Mouse (Mus musculus) lung, embryonic 16.5 days (tissue): ENCODE measurements at regions not wholly inside any gene's neighbourhood (a gene's known extent, or its start where the extent isn't known, plus 50 kb on each side); places are given as distances from the start of the nearest gene placed in this dataset.

Experiments used
- ATAC-seq: fragments of 200-750 bp; cut with Nextera tagmentation; 2 replicates; pipeline ENCODE4 v1.8.0; 2017; ENCODE audit warnings: low read depth, mild to moderate bottlenecking, moderate library complexity
- H3K27ac ChIP-seq: fragments of 300-500 bp; sonication (generic); 2 replicates; pipeline ENCODE4 v1.5.1; 2014; ENCODE audit warnings: mild to moderate bottlenecking, control low read depth, low read length
- H3K27me3 ChIP-seq: fragments of 300-500 bp; sonication (generic); 2 replicates; pipeline ENCODE4 v1.6.1; 2014; ENCODE audit warnings: low read depth, low read length, mixed read lengths; ENCODE audit not compliant: control insufficient read depth, insufficient read depth
- H3K36me3 ChIP-seq: fragments of 300-500 bp; sonication (generic); 2 replicates; pipeline ENCODE4 v1.6.1; 2014; ENCODE audit warnings: low read length; ENCODE audit not compliant: control insufficient read depth, insufficient read depth
- H3K4me1 ChIP-seq: fragments of 300-500 bp; sonication (generic); replicated peaks from 2 replicates; pipeline ENCODE4 v1.6.1; 2014; ENCODE audit warnings: low read length, mixed read lengths; ENCODE audit not compliant: control insufficient read depth, insufficient read depth
- H3K4me2 ChIP-seq: fragments of 300-500 bp; sonication (generic); 2 replicates; pipeline ENCODE4 v1.6.1; 2014; ENCODE audit warnings: low read depth, low read length, control low read depth
- H3K4me3 ChIP-seq: fragments of 300-500 bp; sonication (generic); 2 replicates; pipeline ENCODE4 v1.5.1; 2014; ENCODE audit warnings: mild to moderate bottlenecking, low read length, control low read depth
- H3K9ac ChIP-seq: fragments of 300-500 bp; sonication (generic); 2 replicates; pipeline ENCODE4 v1.6.1; 2014; ENCODE audit warnings: low read length, control low read depth
- H3K9me3 ChIP-seq: fragments of 300-500 bp; sonication (generic); 2 replicates; pipeline ENCODE4 v1.6.1; 2016; ENCODE audit warnings: low read length; ENCODE audit not compliant: control insufficient read depth
- WGBS: fragments of 180-500 bp; shearing (Covaris S2); extraction: QIAGEN DNeasy Blood & Tissue Kit; methylation state at CpG from one replicate; pipeline ENCODE4 v1.1.7; 2014; 5-methylcytosine and 5-hydroxymethylcytosine counted together

DNA sequence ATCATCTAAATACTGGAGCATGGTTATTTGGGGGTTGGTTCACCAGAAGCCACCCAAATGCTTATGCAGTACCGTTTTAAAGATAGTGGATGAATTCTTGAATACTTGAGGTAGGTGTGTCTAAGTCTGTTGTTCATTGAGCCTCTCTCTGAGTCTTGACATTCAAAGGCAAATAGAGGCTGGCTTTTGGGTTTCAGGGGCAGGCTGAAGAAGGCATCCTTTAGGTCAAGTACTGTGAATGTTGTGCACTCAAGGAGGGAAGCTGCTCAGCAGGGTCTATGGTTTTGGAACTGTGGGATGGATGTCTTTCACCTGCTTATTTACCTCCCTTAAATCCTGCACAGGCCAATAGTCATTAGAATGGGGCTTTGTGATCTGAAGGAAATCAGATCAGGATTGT, 1089.6 kb downstream of the 9330182O14Rik start:
- H3K9me3 ChIP-seq: no peaks in the 10 kb centered on the region
- WGBS: 74% methylated on average over 1 of the region's 1 CpGs
- H3K4me1 ChIP-seq: no peaks in the 10 kb centered on the region
- no peak overlapping the region for H3K9ac ChIP-seq
- H3K27ac ChIP-seq: no peak overlapping the region
- H3K4me3 ChIP-seq: no peak overlapping the region
- no peak for ATAC-seq
- H3K4me2 ChIP-seq: no peak overlapping the region
- no peaks in the 10 kb centered on the region for H3K36me3 ChIP-seq
- H3K27me3 ChIP-seq: no peaks in the 10 kb centered on the region

DNA sequence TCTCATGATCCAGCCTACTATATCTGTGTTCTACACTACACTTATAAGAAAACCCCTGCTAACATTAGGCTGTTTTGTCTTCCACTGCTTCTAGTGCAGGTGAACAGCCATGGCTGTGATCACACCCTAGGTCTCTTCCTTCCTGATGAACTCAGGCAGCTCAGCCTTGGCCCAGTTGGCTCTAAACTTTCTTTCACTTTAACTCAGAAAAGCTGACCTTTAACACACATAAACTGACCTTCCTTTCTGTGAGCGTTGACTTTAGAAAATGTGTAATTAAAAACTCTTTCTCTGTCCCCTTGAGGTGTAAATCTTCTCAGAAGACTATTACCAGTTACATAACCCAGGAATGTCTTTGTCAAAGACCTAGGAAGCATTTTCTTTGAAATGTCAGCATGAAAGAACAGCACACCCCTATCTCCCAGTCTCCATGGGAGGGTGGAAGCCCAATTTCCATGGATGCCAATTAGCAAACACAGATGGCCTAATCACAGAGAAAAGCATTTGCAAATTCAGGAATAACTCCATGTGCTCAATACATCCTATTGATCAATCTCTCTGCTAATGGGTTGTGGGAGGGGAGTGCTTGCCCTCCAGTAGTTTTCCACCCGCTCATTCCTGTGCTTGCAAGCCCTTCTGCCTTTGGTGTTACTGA, 1098.4 kb downstream of the 9330182O14Rik start:
- no peak for ATAC-seq
- no peaks in the 10 kb centered on the region for H3K4me1 ChIP-seq
- no peaks in the 10 kb centered on the region for H3K9me3 ChIP-seq
- WGBS: 64% methylated on average over 2 of the region's 2 CpGs
- no peaks in the 10 kb centered on the region for H3K27me3 ChIP-seq
- no peak overlapping the region for H3K27ac ChIP-seq
- no peaks in the 10 kb centered on the region for H3K36me3 ChIP-seq
- H3K4me3 ChIP-seq: no peak overlapping the region
- H3K4me2 ChIP-seq: no peak overlapping the region
- H3K9ac ChIP-seq: no peak overlapping the region
